Mouse (Mus musculus) retina, postnatal 7 days (tissue): ENCODE measurements around the gene Defb36.

Experiments
- DNase-seq: peaks from one replicate; pipeline ENCODE4 v3.0.0-alpha.2; 2012; ENCODE audit warnings: low read depth, low spot score

The Defb36 gene

GRCm38 (mm10) chr2:152604057-152604456, at the start of gene Defb36:
TSS of gene Defb36 (plus strand) at chr2:152604327.
- peak; percentile 13 for DNase-seq

- DNase-seq, result no peak
These were observed 47.5 kb upstream of the Defb36 start for GRCm38 (mm10) chr2:152556655-152557054.

GRCm38 (mm10) chr2:152569038-152569437, 35.1 kb upstream of the Defb36 start, which contains the start of gene Gm17416:
TSS of gene Gm17416 (plus strand) at chr2:152569338.
- DNase-seq, result no peak

- no peak for DNase-seq
These were observed 34.2 kb upstream of the Defb36 start for GRCm38 (mm10) chr2:152569881-152570280.

GRCm38 (mm10) chr2:152570313-152570712, 33.8 kb upstream of the Defb36 start:
- DNase-seq, result no peak

- no peak for DNase-seq
These were observed 31.9 kb upstream of the Defb36 start, which contains the start of gene Defb21 for GRCm38 (mm10) chr2:152572114-152572794. TSS of gene Defb21 (plus strand) at chr2:152572744.

GRCm38 (mm10) chr2:152573484-152573883, 30.6 kb upstream of the Defb36 start:
- no peak for DNase-seq

GRCm38 (mm10) chr2:152580107-152580506, 24.0 kb upstream of the Defb36 start, which contains the start of gene Defb19:
TSS of gene Defb19 (minus strand) at chr2:152580312.
- no peak for DNase-seq

GRCm38 (mm10) chr2:152580612-152581011, 23.5 kb upstream of the Defb36 start:
- DNase-seq, result no peak

GRCm38 (mm10) chr2:152586926-152587560, 17.1 kb upstream of the Defb36 start:
- no peak for DNase-seq

GRCm38 (mm10) chr2:152588450-152588849, 15.7 kb upstream of the Defb36 start:
- DNase-seq, result no peak

- DNase-seq, result no peak
These were observed 15.1 kb upstream of the Defb36 start for GRCm38 (mm10) chr2:152589021-152589420.

GRCm38 (mm10) chr2:152599299-152599698, 4.8 kb upstream of the Defb36 start, which contains the start of gene Defb45:
TSS of gene Defb45 (minus strand) at chr2:152599399.
- no peak for DNase-seq

- DNase-seq, result no peak
These were observed 4.1 kb upstream of the Defb36 start for GRCm38 (mm10) chr2:152600076-152600475.

GRCm38 (mm10) chr2:152601275-152601960, 2.7 kb upstream of the Defb36 start:
- DNase-seq, result no peak

GRCm38 (mm10) chr2:152607746-152608145, 3.6 kb downstream of the Defb36 start:
- DNase-seq, result no peak

GRCm38 (mm10) chr2:152608719-152609118, 4.6 kb downstream of the Defb36 start:
- DNase-seq, result no peak

- DNase-seq, result no peak
These were observed 8.1 kb downstream of the Defb36 start for GRCm38 (mm10) chr2:152612193-152612592.

GRCm38 (mm10) chr2:152615563-152615962, 11.4 kb downstream of the Defb36 start:
- DNase-seq, result peak; percentile 57

- no peak for DNase-seq
These were observed 12.3 kb downstream of the Defb36 start for GRCm38 (mm10) chr2:152616470-152616869.

GRCm38 (mm10) chr2:152617374-152617773, 13.2 kb downstream of the Defb36 start:
- no peak for DNase-seq

GRCm38 (mm10) chr2:152620367-152621134, 16.4 kb downstream of the Defb36 start:
- no peak for DNase-seq
